Mouse (Mus musculus): ENCODE data around the gene Nr1h3. TPM values are rescaled to one million over a fixed set of nuclear protein-coding genes. Genes with fewer than 3 reads are reported as not detected.

Gene Nr1h3
- polyA plus RNA-seq, 1 experiment from 2014 or later, result 22.7 TPM

DNA sequence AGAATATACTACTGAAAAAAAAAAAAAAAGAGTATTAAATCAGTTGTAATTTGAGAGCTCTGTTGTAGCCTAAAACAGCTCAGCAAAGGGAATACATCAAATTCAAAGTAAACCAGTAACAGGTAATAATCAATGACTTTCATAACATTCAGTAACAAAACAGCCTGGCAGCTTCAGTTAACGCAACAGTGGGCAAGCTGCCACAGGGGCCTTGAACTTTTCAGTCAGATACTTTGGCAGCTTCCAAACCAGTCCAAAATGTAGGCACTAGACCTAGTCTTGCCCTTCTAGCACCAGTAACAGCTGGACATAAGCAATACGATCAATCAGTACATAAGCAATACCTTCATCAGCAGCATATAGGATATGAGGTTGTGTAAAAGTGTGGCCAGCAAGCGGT, 48.5 kb downstream of the Nr1h3 start:
- H3K4me3 ChIP-seq (ENCODE audit: low read depth, low read length), result no peak overlapping the region
- no peak overlapping the region for H3K9ac ChIP-seq (ENCODE audit: low read depth, low read length)
- no peaks in the 10 kb centered on the region for H3K4me1 ChIP-seq (replicated peaks; ENCODE audit: control insufficient read depth, insufficient read depth, low read length)
- ATAC-seq, result no peak
- no peak for TF ChIP-seq CTCF (IDR thresholded peaks at IDR 0.05; ENCODE audit: low read depth)
- H3K36me3 ChIP-seq (ENCODE audit: control insufficient read depth, insufficient read depth), result peaks cover 40% of the 10 kb centered on the region
- 95% methylated on average over 3 of the region's 3 CpGs for WGBS
- H3K27ac ChIP-seq (ENCODE audit: low read depth, low read length), result no peak overlapping the region
- H3K27me3 ChIP-seq (replicated peaks; ENCODE audit: control insufficient read depth, insufficient read depth, low read length), result no peaks in the 10 kb centered on the region
- no peak overlapping the region for H3K4me2 ChIP-seq (replicated peaks; ENCODE audit: low read depth)
- no peaks in the 10 kb centered on the region for H3K9me3 ChIP-seq (ENCODE audit: control insufficient read depth)

DNA sequence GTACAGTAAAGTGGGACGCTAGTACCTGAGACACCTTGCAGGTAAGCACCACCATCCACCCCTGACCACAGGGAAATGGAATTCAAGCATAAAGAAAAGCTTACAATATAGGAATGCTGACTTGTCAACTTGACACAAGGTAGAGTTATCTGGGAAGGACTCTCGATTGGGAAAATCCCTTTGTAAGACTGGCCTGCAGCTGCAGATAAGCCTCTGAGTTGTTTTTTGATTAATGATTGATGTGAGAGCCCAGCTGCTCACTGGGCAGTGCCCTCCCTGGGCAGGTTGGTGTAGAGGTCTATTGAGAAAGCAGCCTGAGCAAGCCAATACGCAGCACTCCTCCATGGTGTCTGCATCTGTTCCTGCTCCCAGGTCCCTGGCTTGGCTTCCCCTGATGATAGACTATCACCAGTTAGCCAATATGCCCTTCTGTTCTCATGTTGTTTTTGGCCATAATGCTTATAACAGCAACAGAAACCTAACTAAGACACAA, 49.7 kb downstream of the Nr1h3 start:
- Histone ChIP-seq H3K9ac (ENCODE audit: low read depth, low read length) (no peak overlapping the region), H3K36me3 (ENCODE audit: control insufficient read depth, insufficient read depth) (peaks cover 44% of the 10 kb centered on the region), H3K27me3 (replicated peaks; ENCODE audit: control insufficient read depth, insufficient read depth, low read length) (no peaks in the 10 kb centered on the region), H3K4me1 (replicated peaks; ENCODE audit: control insufficient read depth, insufficient read depth, low read length) (no peaks in the 10 kb centered on the region), H3K4me2 (replicated peaks; ENCODE audit: low read depth) (no peak overlapping the region), H3K27ac (ENCODE audit: low read depth, low read length) (no peak overlapping the region), H3K4me3 (ENCODE audit: low read depth, low read length) (no peak overlapping the region), H3K9me3 (ENCODE audit: control insufficient read depth) (no peaks in the 10 kb centered on the region)
- WGBS, result 47% methylated on average over 3 of the region's 3 CpGs
- no peak for ATAC-seq
- no peak for TF ChIP-seq CTCF (IDR thresholded peaks at IDR 0.05; ENCODE audit: low read depth)

DNA sequence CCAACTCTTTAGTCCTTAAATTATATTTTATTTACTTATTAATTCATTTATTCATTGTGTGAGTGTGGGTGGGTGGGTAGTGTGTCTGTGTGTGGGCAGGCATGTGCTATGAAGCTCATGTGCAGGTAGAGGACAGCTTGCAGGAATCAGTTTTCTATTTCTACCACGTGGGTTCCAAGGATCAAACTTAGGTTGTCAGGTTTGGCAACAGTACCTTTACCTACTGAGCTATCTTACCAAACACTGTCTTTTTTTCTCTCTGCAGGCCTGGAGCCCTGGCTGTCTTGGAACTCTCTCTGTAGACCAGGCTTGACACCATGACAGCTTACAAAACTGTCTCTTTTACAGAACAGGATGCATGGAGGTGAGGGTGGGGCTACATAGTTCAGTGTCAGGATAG, 51.3 kb downstream of the Nr1h3 start:
- no peaks in the 10 kb centered on the region for H3K9me3 ChIP-seq (ENCODE audit: control insufficient read depth)
- peaks cover 44% of the 10 kb centered on the region for H3K36me3 ChIP-seq (ENCODE audit: control insufficient read depth, insufficient read depth)
- H3K4me2 ChIP-seq (replicated peaks; ENCODE audit: low read depth), result no peak overlapping the region
- TF ChIP-seq CTCF (IDR thresholded peaks at IDR 0.05; ENCODE audit: low read depth), result no peak
- no peak overlapping the region for H3K27ac ChIP-seq (ENCODE audit: low read depth, low read length)
- no peaks in the 10 kb centered on the region for H3K4me1 ChIP-seq (replicated peaks; ENCODE audit: control insufficient read depth, insufficient read depth, low read length)
- H3K27me3 ChIP-seq (replicated peaks; ENCODE audit: control insufficient read depth, insufficient read depth, low read length), result no peaks in the 10 kb centered on the region
- H3K4me3 ChIP-seq (ENCODE audit: low read depth, low read length), result no peak overlapping the region
- no peak overlapping the region for H3K9ac ChIP-seq (ENCODE audit: low read depth, low read length)
- ATAC-seq, result no peak
- WGBS, result 78% methylated on average over 1 of the region's 1 CpGs

DNA sequence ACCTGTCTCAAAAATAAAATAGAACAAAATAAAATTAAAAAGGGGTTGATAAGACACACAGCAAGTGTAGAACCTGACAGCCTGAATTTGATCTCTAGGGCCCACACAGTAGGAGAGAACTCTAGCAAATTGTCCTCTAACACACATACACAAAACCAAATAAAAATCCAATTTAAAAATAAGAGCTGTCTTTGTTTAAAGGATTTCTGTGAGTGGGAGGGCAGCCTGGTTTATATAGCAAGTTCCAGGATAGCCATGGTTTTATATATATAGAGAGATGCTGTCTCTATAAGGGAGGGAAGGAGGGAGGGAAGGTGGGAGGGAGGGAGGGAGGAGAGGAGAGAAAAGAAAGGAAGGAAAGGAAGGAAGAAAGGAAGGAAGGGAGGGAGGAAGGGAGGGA, 54.5 kb downstream of the Nr1h3 start:
- H3K4me3 ChIP-seq (ENCODE audit: low read depth, low read length), result no peak overlapping the region
- no peaks in the 10 kb centered on the region for H3K4me1 ChIP-seq (replicated peaks; ENCODE audit: control insufficient read depth, insufficient read depth, low read length)
- H3K9ac ChIP-seq (ENCODE audit: low read depth, low read length), result no peak overlapping the region
- peaks cover 54% of the 10 kb centered on the region for H3K36me3 ChIP-seq (ENCODE audit: control insufficient read depth, insufficient read depth)
- ATAC-seq, result no peak
- no peak overlapping the region for H3K27ac ChIP-seq (ENCODE audit: low read depth, low read length)
- no peak overlapping the region for H3K4me2 ChIP-seq (replicated peaks; ENCODE audit: low read depth)
- TF ChIP-seq CTCF (IDR thresholded peaks at IDR 0.05; ENCODE audit: low read depth), result no peak
- no peaks in the 10 kb centered on the region for H3K9me3 ChIP-seq (ENCODE audit: control insufficient read depth)
- H3K27me3 ChIP-seq (replicated peaks; ENCODE audit: control insufficient read depth, insufficient read depth, low read length), result no peaks in the 10 kb centered on the region

DNA sequence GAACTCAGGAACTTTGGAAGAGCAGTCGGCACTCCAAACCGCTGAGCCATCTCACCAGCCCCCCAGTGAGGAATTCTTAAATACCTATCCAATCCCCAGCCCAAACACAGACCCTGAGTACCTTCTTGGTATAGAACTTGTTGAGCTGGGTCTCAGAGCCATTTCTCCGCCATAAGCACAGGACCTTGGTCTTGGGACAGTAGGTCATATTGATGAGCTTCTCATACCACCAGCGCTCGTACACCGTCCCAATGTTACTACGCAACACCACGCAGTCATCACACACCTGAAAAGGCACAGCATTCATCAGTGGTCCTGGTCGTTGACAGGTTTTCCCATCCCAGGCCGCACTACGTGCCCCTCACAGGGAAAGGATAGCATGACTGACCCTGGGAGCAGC, 59.2 kb downstream of the Nr1h3 start:
- H3K4me3 ChIP-seq (ENCODE audit: low read depth, low read length), result no peak overlapping the region
- WGBS, result 94% methylated on average over 11 of the region's 11 CpGs
- ATAC-seq, result no peak
- no peaks in the 10 kb centered on the region for H3K4me1 ChIP-seq (replicated peaks; ENCODE audit: control insufficient read depth, insufficient read depth, low read length)
- no peaks in the 10 kb centered on the region for H3K9me3 ChIP-seq (ENCODE audit: control insufficient read depth)
- no peak for TF ChIP-seq CTCF (IDR thresholded peaks at IDR 0.05; ENCODE audit: low read depth)
- no peak overlapping the region for H3K9ac ChIP-seq (ENCODE audit: low read depth, low read length)
- H3K27me3 ChIP-seq (replicated peaks; ENCODE audit: control insufficient read depth, insufficient read depth, low read length), result no peaks in the 10 kb centered on the region
- no peak overlapping the region for H3K27ac ChIP-seq (ENCODE audit: low read depth, low read length)
- H3K36me3 ChIP-seq (ENCODE audit: control insufficient read depth, insufficient read depth), result peaks cover 54% of the 10 kb centered on the region
- H3K4me2 ChIP-seq (replicated peaks; ENCODE audit: low read depth), result no peak overlapping the region

DNA sequence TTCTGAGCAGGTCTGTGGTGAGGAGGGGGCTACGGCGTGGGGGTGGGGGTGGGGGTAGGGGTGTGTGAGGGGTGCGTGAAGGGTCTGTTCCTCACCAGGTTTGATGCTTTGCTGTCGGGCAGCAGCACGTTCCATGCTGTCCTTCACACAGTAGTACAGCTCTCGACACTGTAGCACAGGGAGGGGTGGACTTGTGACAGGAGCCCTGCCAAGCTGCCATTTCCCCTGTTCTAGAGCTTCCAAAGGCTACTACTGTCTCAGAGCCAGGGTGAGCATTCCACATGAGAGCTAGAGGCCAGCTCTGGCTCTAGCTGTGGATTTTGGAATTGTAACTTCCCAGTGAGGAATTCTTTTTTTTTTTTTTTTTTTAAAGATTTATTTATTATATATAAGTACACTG, 59.7 kb downstream of the Nr1h3 start:
- TF ChIP-seq CTCF (IDR thresholded peaks at IDR 0.05; ENCODE audit: low read depth), result no peak
- Histone ChIP-seq H3K9me3 (ENCODE audit: control insufficient read depth) (no peaks in the 10 kb centered on the region), H3K4me3 (ENCODE audit: low read depth, low read length) (no peak overlapping the region), H3K9ac (ENCODE audit: low read depth, low read length) (no peak overlapping the region), H3K27me3 (replicated peaks; ENCODE audit: control insufficient read depth, insufficient read depth, low read length) (no peaks in the 10 kb centered on the region), H3K4me1 (replicated peaks; ENCODE audit: control insufficient read depth, insufficient read depth, low read length) (no peaks in the 10 kb centered on the region), H3K27ac (ENCODE audit: low read depth, low read length) (no peak overlapping the region), H3K36me3 (ENCODE audit: control insufficient read depth, insufficient read depth) (peaks cover 57% of the 10 kb centered on the region), H3K4me2 (replicated peaks; ENCODE audit: low read depth) (no peak overlapping the region)
- ATAC-seq, result no peak
- WGBS, result 92% methylated on average over 6 of the region's 6 CpGs

DNA sequence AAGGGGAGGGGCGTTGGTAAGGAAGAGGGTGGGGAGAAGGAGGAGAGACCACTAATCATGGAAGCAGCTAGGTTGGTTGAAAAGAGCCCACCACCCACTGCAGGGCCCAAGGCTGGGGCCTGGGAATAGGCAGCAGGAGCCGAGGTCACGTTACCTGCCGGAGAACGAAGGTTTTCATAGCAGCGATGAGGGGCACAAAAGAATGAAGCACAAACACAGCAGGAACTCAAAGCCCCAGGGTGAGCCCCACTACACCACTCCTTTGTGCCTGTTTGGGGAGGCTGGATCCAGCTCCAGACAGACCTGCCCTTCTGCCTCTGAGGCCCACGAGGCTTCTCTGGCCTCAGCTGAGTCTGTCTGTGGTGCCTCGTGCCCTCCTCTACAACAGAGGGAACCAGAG, 62.9 kb downstream of the Nr1h3 start:
- no peaks in the 10 kb centered on the region for H3K9me3 ChIP-seq (ENCODE audit: control insufficient read depth)
- TF ChIP-seq CTCF (IDR thresholded peaks at IDR 0.05; ENCODE audit: low read depth), result no peak
- no peaks in the 10 kb centered on the region for H3K4me1 ChIP-seq (replicated peaks; ENCODE audit: control insufficient read depth, insufficient read depth, low read length)
- no peaks in the 10 kb centered on the region for H3K27me3 ChIP-seq (replicated peaks; ENCODE audit: control insufficient read depth, insufficient read depth, low read length)
- no peak overlapping the region for H3K4me3 ChIP-seq (ENCODE audit: low read depth, low read length)
- peaks cover 50% of the 10 kb centered on the region for H3K36me3 ChIP-seq (ENCODE audit: control insufficient read depth, insufficient read depth)
- no peak for ATAC-seq
- H3K4me2 ChIP-seq (replicated peaks; ENCODE audit: low read depth), result no peak overlapping the region
- no peak overlapping the region for H3K9ac ChIP-seq (ENCODE audit: low read depth, low read length)
- H3K27ac ChIP-seq (ENCODE audit: low read depth, low read length), result no peak overlapping the region
- WGBS, result 84% methylated on average over 8 of the region's 8 CpGs

All from intestine, postnatal 0 days (tissue).